Comparison of ENCODE assay signal across 11 mouse cellular contexts in the genomic region with DNA sequence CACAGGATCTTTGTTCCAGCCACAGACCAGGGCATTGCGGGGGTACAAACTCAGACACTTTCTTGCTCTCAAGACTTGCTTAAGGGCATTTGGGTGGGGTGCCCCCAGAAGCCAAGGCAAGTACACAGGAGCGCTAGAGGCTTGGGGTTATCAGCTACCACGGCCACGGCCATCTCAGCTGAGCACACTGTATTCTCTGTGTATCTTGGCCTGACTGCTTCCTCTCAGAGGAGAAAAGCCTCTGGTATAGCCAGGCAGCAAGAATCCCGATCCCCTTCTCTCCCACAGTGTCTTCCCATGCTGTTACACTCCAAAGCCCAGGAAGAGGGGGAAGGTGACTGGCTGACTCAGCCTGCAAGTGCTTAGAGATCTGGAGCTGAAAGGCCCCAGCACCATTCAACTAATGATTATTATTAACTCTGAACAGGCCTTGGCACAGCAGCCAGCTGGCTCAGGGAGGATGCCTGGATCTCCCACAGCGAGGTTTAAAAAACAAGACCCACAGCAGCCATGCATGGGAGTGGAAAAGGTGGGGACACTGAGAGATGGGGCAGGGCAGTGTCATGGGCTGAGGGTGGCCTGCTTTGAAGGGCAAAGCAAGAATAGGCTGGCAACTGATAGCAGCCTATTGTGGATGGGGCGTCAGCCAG. TPM values are rescaled to one million over a fixed set of nuclear protein-coding genes. Genes with fewer than 3 reads are reported as not detected.
DNase-seq lines count a peak whose midpoint lies in the region; TF ChIP-seq lines count a peak whose summit lies in the region.
"Had no signal": no experiment of that assay in that cellular context is flagged by ENCODE, and none has a peak within 500 bp of the region (broad histone marks: within the 10 kb centered on the region; RNA-seq: fewer than 3 reads in every experiment).

No protein-coding gene starts in this region.

- no peak overlapping the region for H3K4me3 ChIP-seq in lung, adult 2 months (replicated peaks; ENCODE audit: extremely low read depth, low read depth, low read length)
- H3K4me3 ChIP-seq: liver, embryonic 15.5 days had no signal

- no peak for TF ChIP-seq POLR2A in lung, adult 2 months (IDR thresholded peaks at IDR 0.05; ENCODE audit: borderline replicate concordance, extremely low read depth, low read depth, low read length)

- 83% methylated on average over 7 of the region's 7 CpGs for WGBS in lung, adult 2 months

- intact Hi-C loops in left cerebral cortex, postnatal 36 days (cut with DNase I): no loop called here

- H3K4me1 ChIP-seq in lung, adult 2 months (ENCODE audit: control insufficient read depth, insufficient read depth, low read length): peaks cover 6% of the 10 kb centered on the region; the same call in 1 of the 2 replicates

- peak; percentile 51 for DNase-seq in cerebellum, adult 11-12 months
- DNase-seq in cerebellum, postnatal 36 days: no peak
- DNase-seq in right cerebral cortex, postnatal 10 days (ENCODE audit: low spot score in 2 of 2): peak; percentile 69 to 79
- no peak for DNase-seq in right cerebral cortex, postnatal 4 days
- peak; percentile 44 to 57 for DNase-seq in left cerebral cortex, postnatal 36 days (ENCODE audit: low spot score in 2 of 2)
- no peak for DNase-seq in lung, postnatal 10 days
- DNase-seq in spleen, adult 12 weeks (ENCODE audit: low spot score): no peak
- no peak for DNase-seq in lung, adult 2 months

- TF ChIP-seq CTCF in lung, adult 2 months (IDR thresholded peaks at IDR 0.05; ENCODE audit: insufficient read depth, low read length): no peak

RNA-seq across cellular contexts. Expression of gene Cyb561d1, which starts 4.9 kb away (rescaled TPM):
- total RNA-seq in left cerebral cortex, postnatal 36 days (2021): 10 to 100 TPM; 15.0 to 21.4 TPM
- 8.1 and 11.4 TPM in 2 replicates for polyA plus RNA-seq in lung, adult 2 months (2012; rRNA removed)

RNA-seq across cellular contexts. Expression of gene Amigo1, which starts 9.9 kb away (rescaled TPM):
- total RNA-seq in left cerebral cortex, postnatal 36 days (2021): 10 to 100 TPM; 71.3 to 78.0 TPM
- polyA plus RNA-seq in lung, adult 2 months (2012; rRNA removed): 22.3 and 27.1 TPM in 2 replicates

RNA-seq across cellular contexts. Expression of gene Atxn7l2, which starts 14.7 kb away (rescaled TPM):
- total RNA-seq in left cerebral cortex, postnatal 36 days (2021): 10 to 100 TPM; 20.5 to 32.5 TPM
- polyA plus RNA-seq in lung, adult 2 months (2012; rRNA removed): 8.6 and 10.5 TPM in 2 replicates

RNA-seq across cellular contexts. Expression of gene Sypl2, which starts 30.4 kb away (rescaled TPM):
- 1 to 10 TPM; 1.0 to 1.9 TPM for total RNA-seq in left cerebral cortex, postnatal 36 days (2021)
- 0.18 and 3.1 TPM in 2 replicates for polyA plus RNA-seq in lung, adult 2 months (2012; rRNA removed)

RNA-seq across cellular contexts. Expression of gene Gpr61, which starts 41.4 kb away (rescaled TPM):
- 10 to 100 TPM; 18.1 to 19.1 TPM for total RNA-seq in left cerebral cortex, postnatal 36 days (2021)
- polyA plus RNA-seq in lung, adult 2 months (2012; rRNA removed): not detected in 2 replicates
- polyA plus RNA-seq: gonadal fat pad, adult 2 months; spleen, adult 2 months had no signal

Comparison
In these comparisons a context has a peak if more than half of its experiments do, and no peak if none do; other contexts are left out.
1. DNase-seq: peak in cerebellum, adult 11-12 months (single experiment), right cerebral cortex, postnatal 10 days (2 of 2) and left cerebral cortex, postnatal 36 days (2 of 2); none in cerebellum, postnatal 36 days (0 of 2), right cerebral cortex, postnatal 4 days (single experiment), lung, postnatal 10 days (single experiment), spleen, adult 12 weeks (single experiment) and lung, adult 2 months (single experiment).